Mouse (Mus musculus) heart, adult 2 months (tissue): Measurements from ENCODE around the gene Spred2. TPM values are rescaled to one million over a fixed set of nuclear protein-coding genes. Genes with fewer than 3 reads are reported as not detected.
A peak's percentile ranks its signal among the peaks of the same experiment; 100 is the strongest.
"Not testable (repeated sequence)": the region's sequence is repeated elsewhere in the genome, so short reads cannot be mapped to it uniquely, and the experiment has no call there.

Experiments
- DNase-seq, 2 experiments: peaks; one replicate each; pipeline ENCODE4 v3.0.0; 2021
- H3K27ac ChIP-seq: fragments of 200-600 bp; 2 replicates; pipeline ENCODE4 v1.8.1; 2022
- H3K27me3 ChIP-seq: fragments of 200-500 bp; 2 replicates; pipeline ENCODE4 v1.6.1; 2012; ENCODE audit warnings: mild to moderate bottlenecking, low read length, inconsistent platforms, mixed read lengths; ENCODE audit not compliant: control insufficient read depth, insufficient read depth
- H3K36me3 ChIP-seq: fragments of 200-500 bp; 2 replicates; pipeline ENCODE4 v1.6.1; 2012; ENCODE audit warnings: low read length, inconsistent platforms; ENCODE audit not compliant: control insufficient read depth, insufficient read depth
- H3K4me1 ChIP-seq: fragments of 200-500 bp; 2 replicates; pipeline ENCODE4 v1.6.1; 2011; ENCODE audit warnings: low read length; ENCODE audit not compliant: control insufficient read depth, insufficient read depth
- H3K4me3 ChIP-seq: fragments of 200-600 bp; 2 replicates; pipeline ENCODE4 v1.8.1; 2022
- H3K79me2 ChIP-seq: fragments of 200-500 bp; replicated peaks from 2 replicates; pipeline ENCODE4 v1.6.1; 2012; ENCODE audit warnings: mild to moderate bottlenecking, inconsistent platforms, low read length, moderate library complexity, mixed read lengths; ENCODE audit not compliant: control insufficient read depth, insufficient read depth
- H3K9ac ChIP-seq: fragments of 200-500 bp; 2 replicates; pipeline ENCODE4 v1.6.1; 2012; ENCODE audit warnings: low read depth, mild to moderate bottlenecking, control low read depth, inconsistent platforms, low read length, mixed read lengths
- CTCF ChIP-seq: fragments of 200-600 bp; IDR thresholded peaks from 2 replicates; pipeline ENCODE4 v1.8.1; 2022; ENCODE audit warnings: antibody characterized with exemption, mild to moderate bottlenecking, moderate library complexity
- EP300 ChIP-seq: fragments of 200-500 bp; IDR thresholded peaks from 2 replicates; pipeline ENCODE4 v1.6.1; 2011; ENCODE audit warnings: low read depth, low read length, control low read depth; ENCODE audit not compliant: insufficient read depth
- POLR2A ChIP-seq: fragments of 200-500 bp; IDR thresholded peaks from 2 replicates; pipeline ENCODE4 v1.6.1; 2011; ENCODE audit warnings: mild to moderate bottlenecking, low read depth, low read length, control low read depth; ENCODE audit not compliant: insufficient read depth
- WGBS: fragments of 180-500 bp; shearing (Covaris S2); methylation state at CpG from one replicate; pipeline ENCODE4 v1.1.7; 2018; 5-methylcytosine and 5-hydroxymethylcytosine counted together
- intact Hi-C: fragments of 180-260 bp; cut with DNase I; formaldehyde crosslinking; loops from one replicate; pipeline ENCODE4 v1.15.1; 2025
- polyA plus RNA-seq: library from polyadenylated mRNA; depleted of rRNA; stranded (reverse); fragments of >200 nt; gene quantifications from 2 replicates; pipeline ENCODE4 v1.2.3, GENCODE M21; 2012
- total RNA-seq, 2 experiments: library from RNA; stranded (reverse); gene quantifications; 2 replicates each; pipeline ENCODE4 v1.2.3; 2021

The Spred2 gene
- total and polyA plus RNA-seq, 3 experiments = 18.5 to 22.1 (median 22.0) TPM

GRCm38 (mm10) chr11:20022911-20023482, 98.8 kb downstream of the Spred2 start:
- 93% methylated on average over 14 of the region's 14 CpGs for WGBS
- H3K79me2 ChIP-seq = no peaks in the 10 kb centered on the region
- intact Hi-C loops = no loop called here

GRCm38 (mm10) chr11:20025899-20026298, 101.7 kb downstream of the Spred2 start:
- intact Hi-C loops = loop anchor here (5.0 kb wide), 1 partner anchor 39 kb away; no protein-coding TSS in a partner anchor
- Histone ChIP-seq H3K4me3 (no peak overlapping the region), H3K27ac (no peak overlapping the region), H3K36me3 (no peaks in the 10 kb centered on the region), H3K4me1 (peaks cover 1% of the 10 kb centered on the region; the same call in 1 of the 2 replicates), H3K79me2 (no peaks in the 10 kb centered on the region), H3K27me3 (no peaks in the 10 kb centered on the region), H3K9ac (no peak overlapping the region)
- no peak for TF ChIP-seq POLR2A
- peak; percentile 57 for TF ChIP-seq CTCF
- TF ChIP-seq EP300 = 0 out of 2 replicates have a peak, but pooled peaks have one; percentile 48
- DNase-seq = peak; percentile 31 to 35
- WGBS = 37% methylated on average over 11 of the region's 11 CpGs

More at GRCm38 (mm10) chr11:20022911-20023482, 98.8 kb downstream of the Spred2 start:
- no peak overlapping the region for H3K9ac ChIP-seq
- no peak overlapping the region for H3K4me3 ChIP-seq
- TF ChIP-seq POLR2A (no peak), EP300 (no peak), CTCF (no peak)
- H3K36me3 ChIP-seq = no peaks in the 10 kb centered on the region
- H3K27ac ChIP-seq = no peak overlapping the region
- no peak for DNase-seq
- H3K4me1 ChIP-seq = peaks cover 1% of the 10 kb centered on the region; the same call in 1 of the 2 replicates
- H3K27me3 ChIP-seq = no peaks in the 10 kb centered on the region

- no peak overlapping the region for H3K9ac ChIP-seq
- WGBS = 78% methylated on average over 9 of the region's 9 CpGs
- no peaks in the 10 kb centered on the region for H3K36me3 ChIP-seq
- DNase-seq = no peak
- no peak overlapping the region for H3K4me3 ChIP-seq
- intact Hi-C loops = loop anchor here (5.0 kb wide), 1 partner anchor 40 kb away; no protein-coding TSS in a partner anchor
- TF ChIP-seq POLR2A (no peak), CTCF (no peak), EP300 (no peak)
- no peaks in the 10 kb centered on the region for H3K27me3 ChIP-seq
- H3K27ac ChIP-seq = no peak overlapping the region
- H3K79me2 ChIP-seq = no peaks in the 10 kb centered on the region
- H3K4me1 ChIP-seq = peaks cover 1% of the 10 kb centered on the region; the same call in 1 of the 2 replicates
Measured at GRCm38 (mm10) chr11:20027719-20028118, 103.5 kb downstream of the Spred2 start.

- Histone ChIP-seq H3K9ac (no peak overlapping the region), H3K27me3 (no peaks in the 10 kb centered on the region), H3K27ac (no peak overlapping the region), H3K4me1 (peaks cover 1% of the 10 kb centered on the region; the same call in 1 of the 2 replicates), H3K4me3 (no peak overlapping the region), H3K79me2 (no peaks in the 10 kb centered on the region), H3K36me3 (no peaks in the 10 kb centered on the region)
- TF ChIP-seq EP300 = no peak
- no peak for TF ChIP-seq POLR2A
- TF ChIP-seq CTCF = no peak
- intact Hi-C loops = loop anchor here (5.0 kb wide), 1 partner anchor 41 kb away; no protein-coding TSS in a partner anchor
- 87% methylated on average over 6 of the region's 6 CpGs for WGBS
- no peak for DNase-seq
Measured at GRCm38 (mm10) chr11:20028396-20028795, 104.2 kb downstream of the Spred2 start.

- H3K4me1 ChIP-seq = peaks cover 1% of the 10 kb centered on the region; the same call in 1 of the 2 replicates
- H3K4me3 ChIP-seq = no peak overlapping the region
- no peak for DNase-seq
- H3K79me2 ChIP-seq = no peaks in the 10 kb centered on the region
- H3K9ac ChIP-seq = no peak overlapping the region
- no peak overlapping the region for H3K27ac ChIP-seq
- 91% methylated on average over 4 of the region's 4 CpGs for WGBS
- no peaks in the 10 kb centered on the region for H3K36me3 ChIP-seq
- H3K27me3 ChIP-seq = no peaks in the 10 kb centered on the region
- intact Hi-C loops = loop anchor here (5.0 kb wide), 1 partner anchor 42 kb away; no protein-coding TSS in a partner anchor
- TF ChIP-seq EP300 = no peak
- TF ChIP-seq CTCF = no peak
- no peak for TF ChIP-seq POLR2A
Measured at GRCm38 (mm10) chr11:20029014-20029413, 104.8 kb downstream of the Spred2 start.

GRCm38 (mm10) chr11:20030973-20031372, 106.8 kb downstream of the Spred2 start:
- intact Hi-C loops = loop anchor here (1.0 kb wide), 2 partner anchors 111 to 201 kb away; no protein-coding TSS in a partner anchor
- H3K9ac ChIP-seq, H3K27me3 ChIP-seq, H3K4me1 ChIP-seq, H3K79me2 ChIP-seq, H3K27ac ChIP-seq, H3K4me3 ChIP-seq, H3K36me3 ChIP-seq, DNase-seq: not testable (repeated sequence)
- 95% methylated on average over 5 of the region's 5 CpGs for WGBS
